Mouse (Mus musculus) yolk sac, embryonic 10.5 days (tissue): Measurements from ENCODE around the gene Washc1.
A peak's percentile ranks its signal among the peaks of the same experiment; 100 is the strongest.
"Not testable (repeated sequence)": the region's sequence is repeated elsewhere in the genome, so short reads cannot be mapped to it uniquely, and the experiment has no call there.

Source experiments
- DNase-seq: peaks from one replicate; pipeline ENCODE4 v3.0.0-alpha.2; 2017; ENCODE audit warnings: low spot score

Washc1 gene

DNA sequence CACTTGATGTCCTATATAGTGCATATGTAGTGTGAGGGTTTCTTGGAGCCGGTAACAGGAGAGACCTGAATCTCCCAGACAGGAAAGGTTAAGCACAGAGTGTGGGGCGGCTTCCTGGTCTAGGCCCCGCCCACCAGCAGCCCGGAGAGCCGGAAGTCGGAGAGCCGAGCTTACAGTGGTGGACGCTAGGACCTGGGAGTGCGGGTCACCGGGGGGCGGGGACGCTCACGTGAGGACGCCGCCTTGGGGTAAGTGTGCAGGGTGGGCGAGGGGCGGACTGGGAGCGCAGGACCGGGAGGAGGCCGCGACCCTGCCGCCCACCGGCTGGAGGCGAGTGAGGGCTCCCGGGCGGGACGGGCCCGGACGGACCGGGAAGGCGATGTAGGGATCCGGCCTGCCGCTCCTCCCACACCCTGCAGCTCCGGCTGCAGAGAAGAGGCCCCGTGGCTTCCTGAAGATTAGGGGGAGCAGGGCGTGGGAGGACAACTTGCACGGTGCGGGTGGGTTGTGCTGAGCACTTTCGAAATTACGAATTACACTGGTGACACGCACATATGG, at the start of gene Washc1:
Gene Washc1, plus strand, starts transcription at position 144 of the 558 bp plus-strand sequence.
- peak; percentile 94 for DNase-seq

DNA sequence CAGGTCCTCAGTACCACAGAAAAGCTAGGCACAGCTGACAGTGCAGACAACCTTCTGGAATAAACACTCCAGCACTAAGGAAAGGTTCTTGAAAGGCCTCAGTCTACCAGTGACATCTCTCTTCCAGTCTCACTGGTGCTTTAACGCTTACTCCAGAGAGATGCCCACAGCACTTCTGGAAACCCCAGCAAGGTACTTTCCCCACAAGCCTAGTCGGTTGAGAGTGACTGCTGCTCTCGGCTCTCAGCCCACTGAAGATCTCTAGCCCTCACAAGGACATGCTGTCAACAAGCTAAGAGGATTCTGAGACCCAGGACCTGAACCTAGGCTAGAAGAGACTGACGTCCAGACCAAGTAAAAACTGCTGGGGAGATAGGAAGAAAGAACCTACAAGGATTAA, 46.2 kb upstream of the Washc1 start:
- DNase-seq: no peak

DNA sequence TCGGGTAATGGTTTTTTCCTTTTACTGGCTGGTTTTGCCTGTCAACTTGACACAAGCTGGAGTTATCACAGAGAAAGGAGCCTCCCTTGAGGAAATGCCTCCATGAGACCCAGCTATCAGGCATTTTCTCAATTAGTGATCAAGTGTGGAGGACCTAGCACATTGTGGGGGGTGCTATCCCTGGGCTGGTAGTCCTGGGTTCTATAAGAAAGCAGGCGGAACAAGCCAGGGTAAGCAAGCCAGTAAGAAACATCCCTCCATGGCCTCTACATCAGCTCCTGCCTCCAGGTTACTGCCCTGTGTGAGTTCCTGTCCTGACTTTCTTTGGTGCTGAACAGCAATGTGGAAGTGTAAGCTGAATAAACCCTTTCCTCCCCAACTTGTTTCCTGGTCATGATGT, 42.3 kb upstream of the Washc1 start:
- DNase-seq: not testable (repeated sequence)

DNA sequence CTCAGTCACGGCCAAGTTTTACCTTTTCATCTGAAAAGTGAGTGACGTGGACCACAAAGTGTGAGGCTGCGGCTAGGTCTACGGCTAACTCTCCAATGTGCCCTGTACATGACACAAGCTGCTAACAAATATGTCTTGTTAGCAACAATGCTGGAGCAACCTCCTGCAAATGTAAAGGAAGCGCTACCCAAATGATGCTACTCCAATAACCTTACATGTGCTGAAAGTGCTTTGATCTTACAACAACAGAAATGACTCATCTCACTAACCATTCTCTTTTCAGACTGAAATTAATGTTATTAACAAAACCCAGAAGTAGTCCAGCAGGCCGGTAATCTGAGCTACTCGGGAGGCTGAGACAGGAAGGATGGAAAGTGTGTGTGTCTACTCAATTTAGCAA, 37.4 kb upstream of the Washc1 start:
- no peak for DNase-seq

DNA sequence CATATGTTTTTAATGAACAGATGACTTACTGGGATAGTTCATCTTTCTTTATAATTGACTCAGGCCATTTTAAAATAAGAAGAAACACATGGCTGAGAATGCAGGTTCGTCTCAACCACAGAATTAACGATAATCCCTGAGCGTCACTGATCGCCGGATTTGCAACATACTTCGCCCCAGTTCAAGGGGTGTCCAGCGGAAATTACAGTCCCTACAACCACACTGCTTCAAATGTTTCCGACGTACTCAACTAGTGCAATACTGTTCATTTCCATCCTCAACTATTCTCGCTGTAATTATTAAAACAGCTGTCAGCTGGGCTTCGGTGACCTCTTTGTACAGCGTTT, 35.5 kb upstream of the Washc1 start:
- no peak for DNase-seq

DNA sequence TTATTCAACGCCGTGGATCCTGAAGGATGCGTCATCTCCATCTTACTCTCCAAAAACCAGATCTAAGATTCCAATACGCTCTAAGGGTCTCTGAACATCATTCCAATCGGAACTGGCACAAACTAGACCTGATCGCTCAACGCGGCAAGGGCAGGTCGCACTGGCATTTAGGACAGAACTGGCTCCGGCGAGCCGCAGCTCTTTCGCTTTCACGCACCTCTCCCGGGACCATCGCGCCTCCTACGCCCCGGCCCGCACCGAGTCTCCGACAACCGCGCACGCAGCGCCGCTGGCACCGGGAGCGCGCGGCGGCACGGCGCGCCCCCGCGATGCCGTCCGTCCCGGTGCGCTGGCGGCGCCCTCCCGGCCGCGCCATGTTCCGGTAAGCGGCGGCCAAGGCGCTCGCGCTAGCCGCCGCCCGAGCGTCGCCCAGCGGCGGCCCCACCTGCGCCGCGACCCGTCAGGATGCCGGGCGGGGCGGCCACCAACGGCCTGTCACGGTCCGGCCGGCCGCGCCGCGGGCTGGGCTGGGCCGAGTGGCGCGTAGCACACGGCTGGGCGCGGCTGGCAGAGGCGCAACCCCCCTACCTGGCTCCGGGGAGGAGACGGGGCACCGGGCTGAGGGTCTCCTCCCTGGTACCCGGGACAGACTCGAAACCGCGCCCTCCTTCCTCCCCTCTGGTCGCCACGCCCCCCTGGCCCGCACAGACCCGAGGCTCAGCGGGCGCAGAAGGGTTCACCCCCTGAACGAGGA, 35.0 kb upstream of the Washc1 start:
- peak; percentile 10 for DNase-seq

DNA sequence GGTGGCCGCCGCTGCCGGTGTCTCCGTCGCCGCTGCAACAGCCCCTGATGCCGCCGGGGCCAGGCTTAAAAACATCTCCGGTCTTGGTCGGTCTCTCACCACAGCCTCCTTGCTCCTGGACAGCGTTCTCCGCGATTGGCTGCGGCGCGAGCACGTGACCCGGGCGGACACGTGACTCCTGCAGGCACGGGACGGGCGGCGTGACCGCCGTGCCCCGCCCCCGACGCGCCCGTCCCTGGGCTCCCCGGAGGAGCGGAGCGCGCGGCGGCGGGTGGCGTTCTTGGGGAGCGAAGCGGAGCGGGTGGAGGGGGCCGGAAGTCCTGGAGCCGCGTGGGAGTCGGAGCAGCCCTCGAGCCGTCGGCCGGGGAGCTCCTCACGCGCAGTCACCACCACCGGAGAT, 34.4 kb upstream of the Washc1 start, which contains the start of gene Ankrd12:
Gene Ankrd12, minus strand, starts transcription at position 156 of the 400 bp plus-strand sequence.
- peak; percentile 94 for DNase-seq

DNA sequence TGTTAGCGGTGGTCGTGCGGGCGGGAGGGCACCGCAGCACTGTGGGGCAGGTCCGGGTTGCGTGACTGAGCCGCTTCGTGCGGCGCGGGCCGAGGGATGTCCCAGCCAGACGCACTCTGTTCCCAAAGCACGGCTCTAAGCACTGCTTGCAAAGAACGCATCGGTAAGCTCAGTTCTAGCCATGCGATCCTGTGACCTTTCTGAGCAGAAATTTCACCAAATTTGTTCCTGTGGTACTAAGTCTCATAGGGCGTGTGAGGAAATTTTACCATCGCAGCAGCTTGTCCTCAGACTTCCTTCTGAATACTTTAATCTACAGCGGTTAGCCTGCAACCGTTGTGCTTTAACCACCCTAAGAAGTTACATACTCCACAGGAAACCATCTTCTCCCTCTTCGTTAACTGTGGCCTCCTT, 33.9 kb upstream of the Washc1 start:
- DNase-seq: no peak

DNA sequence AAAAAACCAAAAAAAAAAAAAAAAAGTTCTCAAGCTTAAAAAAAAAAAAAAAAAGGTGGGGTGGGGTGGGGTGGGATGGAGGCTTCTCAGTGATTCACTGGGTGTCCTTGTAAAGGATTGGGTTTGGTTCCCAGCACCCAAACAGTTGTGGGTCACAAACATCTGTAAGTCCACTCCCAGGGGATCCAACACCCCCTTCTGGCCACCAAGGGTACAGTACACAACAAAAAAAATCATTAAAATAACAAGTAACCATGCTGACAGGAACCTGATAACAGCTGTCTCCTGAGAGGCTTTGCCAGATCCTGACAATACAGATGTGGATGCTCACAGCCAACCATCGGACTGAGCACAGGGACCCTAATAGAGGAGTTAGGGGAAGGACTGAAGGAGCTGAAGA, 26.9 kb upstream of the Washc1 start:
- DNase-seq: no peak

DNA sequence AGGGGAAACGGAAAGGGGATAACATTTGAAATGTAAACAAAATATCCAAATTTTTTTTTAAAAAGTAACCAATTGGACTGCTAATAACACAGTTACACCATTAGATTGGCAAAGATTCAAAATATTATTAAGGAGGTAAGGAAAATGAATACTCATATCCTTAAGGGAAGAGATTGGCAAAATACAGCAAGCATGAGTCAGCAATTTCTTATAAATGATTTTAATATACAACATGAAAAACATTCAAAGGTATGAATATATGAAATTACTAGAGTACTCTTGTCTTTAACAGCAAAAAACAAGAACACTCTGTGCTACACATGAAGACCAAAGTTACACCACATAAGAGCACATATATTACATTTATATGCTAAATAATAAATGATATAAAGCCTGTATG, 26.3 kb upstream of the Washc1 start:
- no peak for DNase-seq

DNA sequence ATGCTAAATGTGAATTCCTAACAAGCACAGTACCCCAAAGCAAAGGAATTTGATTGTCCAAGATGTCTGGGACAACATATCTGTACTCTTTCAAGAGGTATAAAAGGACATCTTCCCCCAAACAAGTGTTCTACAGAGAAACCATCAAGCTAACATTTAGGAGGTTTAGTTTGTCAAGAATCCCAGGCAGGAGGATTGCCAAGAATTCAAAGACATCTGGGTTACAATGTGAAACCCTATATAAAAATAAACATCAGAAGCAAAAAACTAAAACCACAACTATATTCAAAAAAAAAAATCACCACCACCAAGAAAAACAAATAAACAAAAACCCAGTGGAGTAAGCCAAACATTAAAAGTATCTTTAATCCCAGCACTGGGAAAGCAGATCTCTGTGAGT, 21.1 kb upstream of the Washc1 start:
- no peak for DNase-seq

DNA sequence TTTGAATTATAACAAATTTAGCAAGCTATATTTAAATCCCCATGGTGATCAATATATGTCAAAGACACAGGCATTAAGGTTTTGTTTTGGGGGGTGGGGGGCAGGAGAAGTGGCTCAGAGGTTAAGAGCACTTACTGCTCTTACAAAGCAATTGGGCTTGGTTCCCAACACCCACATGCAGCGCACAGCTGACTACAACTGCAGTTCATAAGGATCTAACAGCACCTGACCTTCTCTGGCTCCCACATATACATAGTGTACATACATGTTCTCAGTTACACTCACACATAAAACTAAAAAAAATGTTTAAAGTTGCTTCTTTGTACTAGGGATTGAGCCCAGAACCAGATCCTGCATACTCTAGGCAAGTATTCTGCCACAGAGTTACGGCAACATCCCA, 20.0 kb upstream of the Washc1 start:
- DNase-seq: no peak

DNA sequence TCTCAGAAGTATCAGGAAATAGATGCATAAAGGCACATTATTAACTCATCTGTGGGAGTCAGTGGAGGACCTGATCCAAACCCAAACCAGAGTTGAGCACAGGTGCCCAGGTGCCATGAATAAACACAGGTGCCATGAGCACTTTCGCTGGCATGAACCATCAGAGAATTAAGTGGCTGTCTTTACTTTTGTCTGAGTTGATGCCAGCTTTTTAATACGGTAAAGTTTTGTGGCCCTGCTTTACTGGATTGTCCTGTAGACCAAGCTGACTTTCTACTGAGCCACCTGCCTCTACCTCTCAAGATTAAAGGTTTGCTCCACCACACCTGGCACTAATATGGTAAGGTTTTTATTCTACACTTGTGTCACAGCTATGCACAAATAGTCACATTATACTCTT, 19.3 kb upstream of the Washc1 start:
- DNase-seq: no peak

DNA sequence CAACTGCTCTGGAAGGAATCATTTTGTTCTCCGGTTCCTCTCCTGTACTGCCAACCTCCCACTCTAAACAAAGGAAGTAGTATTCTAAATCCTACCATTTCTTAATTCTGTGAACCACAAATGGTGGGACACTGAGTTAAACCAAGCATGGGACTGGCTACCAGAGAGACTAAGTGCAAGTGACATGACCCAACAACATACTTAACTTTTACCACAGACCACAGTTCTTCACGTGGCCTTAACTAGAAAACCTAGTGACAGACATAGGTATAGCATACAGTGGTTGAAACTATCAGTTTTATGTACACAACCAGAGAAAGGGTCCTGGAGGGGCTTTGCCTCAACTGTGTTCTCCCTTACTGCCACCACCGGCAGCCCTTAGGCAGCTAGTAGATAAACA, 18.7 kb upstream of the Washc1 start:
- DNase-seq: no peak

DNA sequence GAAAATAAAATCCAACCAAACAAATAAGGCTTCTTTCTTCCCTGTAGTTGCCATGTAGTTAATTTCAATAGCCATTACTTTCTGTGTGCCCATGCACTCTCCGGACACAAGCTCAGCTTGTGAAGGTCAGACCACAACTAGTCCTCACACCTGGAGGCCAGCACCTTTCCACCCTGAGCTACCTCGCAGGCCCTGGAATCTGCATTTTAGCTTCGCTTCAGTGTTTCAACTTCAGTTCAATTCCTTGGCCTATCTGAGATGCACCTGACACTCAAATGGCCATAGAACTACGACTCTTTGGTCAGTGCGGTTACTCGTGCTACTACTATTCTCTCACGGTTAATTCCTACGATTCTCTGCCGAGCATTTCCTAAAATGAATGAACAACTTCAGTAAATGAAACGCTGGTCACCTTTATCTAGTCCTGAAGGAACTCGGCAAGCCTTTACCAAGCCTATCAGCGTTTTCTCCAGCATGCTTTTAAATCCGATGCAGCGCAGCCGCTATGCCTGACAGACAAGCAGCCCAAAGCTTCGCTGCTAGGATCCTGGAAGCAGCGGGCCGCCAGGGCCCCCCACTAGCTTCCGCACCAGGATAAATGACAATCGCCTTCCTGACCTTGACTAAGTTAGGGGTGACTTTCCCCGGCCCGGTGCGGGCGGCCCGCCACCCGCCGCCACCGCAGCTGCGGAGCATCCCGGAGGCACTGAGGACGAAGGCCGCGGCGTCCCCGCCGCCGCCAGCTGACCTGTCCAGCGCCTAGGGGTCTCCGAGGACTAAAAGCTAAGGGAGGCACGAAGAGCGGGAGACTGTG, 10.6 kb upstream of the Washc1 start:
- no peak for DNase-seq

DNA sequence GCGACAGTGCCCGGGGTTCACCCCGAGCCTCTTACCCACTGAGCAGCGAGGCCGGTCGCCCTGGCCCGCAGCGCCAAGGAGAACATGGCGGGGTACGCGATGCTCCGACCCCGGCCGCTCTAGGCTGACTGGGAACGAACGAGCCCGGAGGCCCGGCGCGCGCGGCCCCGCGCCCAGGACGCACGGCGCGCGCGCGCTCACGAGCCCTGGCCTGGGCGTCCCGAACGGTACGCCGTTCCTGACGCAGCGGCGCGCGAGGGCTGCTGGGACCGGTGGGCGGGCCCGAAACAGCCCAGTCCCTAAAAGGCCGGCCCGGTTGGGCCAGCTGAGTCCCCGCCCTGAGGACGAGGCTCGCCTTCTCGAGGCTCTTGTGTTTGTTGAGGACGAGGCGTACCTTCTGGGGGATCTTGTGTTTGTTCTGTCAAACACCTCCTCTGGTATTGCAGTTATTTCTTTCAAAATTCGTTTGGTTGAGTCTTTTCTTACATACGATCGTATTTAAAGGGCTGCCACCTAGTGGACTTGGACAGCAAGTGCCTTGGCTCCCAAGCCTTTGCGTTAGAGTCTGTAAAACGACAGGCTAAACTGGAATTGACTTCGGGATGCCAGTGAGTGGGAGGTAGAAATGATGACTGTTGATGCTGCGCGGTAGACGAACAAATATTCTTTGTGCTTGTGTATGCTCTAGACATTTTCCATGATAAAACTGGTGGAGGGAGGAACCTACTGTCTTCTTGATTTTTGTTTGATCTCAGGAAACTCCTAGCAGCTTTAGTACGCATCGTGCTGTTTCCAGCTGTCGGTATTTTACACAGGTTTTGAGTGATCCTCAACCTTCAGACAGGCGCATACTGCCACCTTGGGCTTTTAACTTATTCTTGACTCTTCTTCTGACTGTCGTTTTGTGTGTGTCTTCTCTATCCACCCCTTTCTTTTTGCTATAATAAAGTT, 9.7 kb upstream of the Washc1 start, which contains the start of gene Ndufv2:
Gene Ndufv2, minus strand, starts transcription at position 180 of the 951 bp plus-strand sequence.
- peak; percentile 94 for DNase-seq

DNA sequence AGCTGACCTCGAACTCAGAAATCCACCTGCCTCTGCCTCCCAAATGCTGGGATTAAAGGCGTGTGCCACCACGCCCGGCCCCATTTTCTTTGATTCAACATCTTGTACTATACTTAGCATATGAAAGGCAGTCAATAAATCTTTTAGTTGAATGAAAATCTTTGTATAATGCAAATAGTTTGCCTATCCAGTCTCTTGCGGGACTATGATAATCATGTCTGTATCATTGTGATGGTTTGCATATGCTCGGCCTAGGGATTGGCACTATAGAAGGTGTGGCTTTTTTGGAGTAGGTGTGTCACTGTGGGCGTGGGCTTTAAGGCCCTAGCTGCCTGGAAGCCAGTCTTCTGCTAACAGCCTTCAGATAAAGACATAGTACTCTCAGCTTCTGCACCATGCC, 7.3 kb upstream of the Washc1 start:
- DNase-seq: no peak

DNA sequence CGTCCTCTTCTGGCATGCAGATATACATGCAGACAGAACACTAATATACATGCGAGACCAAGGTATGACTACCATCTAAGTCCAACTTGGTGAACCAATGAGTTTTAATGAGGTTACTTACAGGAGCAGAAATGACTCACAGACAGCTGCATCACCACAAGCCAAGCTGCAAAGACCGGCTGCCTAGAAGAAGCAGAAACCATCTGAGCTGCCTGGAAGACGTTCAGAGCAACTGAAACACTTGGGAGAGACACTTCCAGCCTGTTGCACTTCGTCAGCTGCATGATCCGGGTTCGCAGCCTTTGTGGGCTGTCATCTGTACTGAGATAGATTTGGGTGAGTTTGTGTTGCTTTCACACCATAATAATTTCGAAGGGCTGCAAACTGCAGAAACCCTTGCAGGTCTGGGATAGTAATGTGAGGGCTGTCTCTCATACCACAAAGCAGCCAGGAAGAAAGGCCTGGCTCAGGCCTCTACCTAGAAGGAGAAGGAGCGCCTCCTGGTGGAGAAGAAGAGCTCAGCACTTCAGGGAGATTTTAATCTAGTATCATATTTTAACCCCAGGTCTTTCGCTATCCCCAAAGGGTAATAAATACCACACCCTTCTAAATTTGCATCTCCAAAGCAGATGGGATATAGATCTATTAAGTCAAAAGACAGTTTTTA, 4.6 kb upstream of the Washc1 start:
- DNase-seq: peak; percentile 21

DNA sequence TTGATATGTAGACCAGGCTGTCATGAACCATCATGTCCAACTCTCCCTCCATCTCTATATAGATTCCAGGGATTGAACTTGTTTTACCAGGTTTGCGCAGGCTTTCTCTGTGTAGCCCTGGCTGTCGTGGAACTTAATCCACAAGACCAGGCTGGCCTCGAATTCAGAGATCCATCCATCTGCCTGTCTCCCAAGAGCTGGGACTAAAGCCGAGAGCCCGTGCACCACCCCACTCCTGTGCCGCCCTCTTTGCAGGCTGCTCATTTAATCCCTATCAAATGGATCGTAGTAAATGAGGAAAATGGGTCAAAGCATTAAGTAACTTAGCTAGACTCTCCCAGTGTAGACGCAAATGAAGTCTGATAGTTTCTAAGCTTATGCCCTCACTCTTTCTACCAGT, 3.9 kb upstream of the Washc1 start:
- no peak for DNase-seq

DNA sequence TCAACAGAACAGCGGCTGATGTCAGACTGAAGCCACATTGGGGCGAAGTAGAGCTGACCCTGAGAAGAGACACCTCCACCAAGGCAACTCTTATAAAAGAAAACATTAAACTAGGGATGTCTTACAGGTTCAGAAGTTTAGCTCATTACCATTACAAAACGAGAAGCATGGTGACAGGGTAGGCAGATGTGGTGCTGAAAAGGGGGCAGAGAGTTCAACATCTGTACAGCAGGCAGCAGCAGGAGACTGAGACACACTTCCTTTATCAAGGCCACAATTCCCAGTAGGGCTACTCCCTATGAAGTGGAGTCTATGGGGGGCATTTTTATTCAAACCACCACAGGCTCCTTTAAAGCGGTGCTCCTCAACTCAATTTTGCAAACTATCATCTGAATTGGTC, 3.1 kb upstream of the Washc1 start:
- no peak for DNase-seq

DNA sequence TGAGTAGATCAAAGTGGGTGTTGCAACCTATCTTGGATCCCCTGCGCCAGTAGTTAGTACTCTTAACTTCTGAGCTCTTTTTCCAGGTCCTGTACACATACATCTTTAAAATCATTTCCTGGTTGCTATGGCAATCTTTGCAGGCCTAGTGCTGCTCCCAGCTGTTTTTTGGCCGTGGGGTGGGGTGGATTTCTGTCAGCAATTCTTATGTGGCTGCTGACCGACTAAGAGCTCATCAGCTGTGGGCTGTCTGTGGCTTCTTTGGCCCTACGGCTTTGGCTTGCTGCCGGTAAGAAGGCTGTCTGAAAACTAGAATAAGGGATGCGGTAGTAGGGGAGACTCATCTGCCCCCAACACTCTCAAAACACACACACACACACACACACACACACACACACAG, 599 bp upstream of the Washc1 start:
- DNase-seq: no peak
